Mouse (Mus musculus) kidney, adult 2 months (tissue): ENCODE data around the gene Capza1. TPM values are rescaled to one million over a fixed set of nuclear protein-coding genes. Genes with fewer than 3 reads are reported as not detected.

Source experiments
- DNase-seq: peaks from one replicate; pipeline ENCODE4 v3.0.0; 2021
- H3K27ac ChIP-seq: fragments of 200-500 bp; 2 replicates; pipeline ENCODE4 v1.5.1; 2012; ENCODE audit warnings: low read depth, low read length, control low read depth, inconsistent platforms; ENCODE audit not compliant: insufficient read depth
- H3K27me3 ChIP-seq: fragments of 200-500 bp; replicated peaks from 2 replicates; pipeline ENCODE4 v1.6.1; 2012; ENCODE audit warnings: mild to moderate bottlenecking, moderate library complexity, low read length, inconsistent platforms; ENCODE audit not compliant: control insufficient read depth, insufficient read depth
- H3K36me3 ChIP-seq: fragments of 200-500 bp; 2 replicates; pipeline ENCODE4 v1.6.1; 2012; ENCODE audit warnings: mild to moderate bottlenecking, moderate library complexity, low read length, inconsistent platforms; ENCODE audit not compliant: control insufficient read depth, insufficient read depth
- H3K4me1 ChIP-seq: fragments of 200-500 bp; 2 replicates; pipeline ENCODE4 v1.6.1; 2011; ENCODE audit warnings: low read length; ENCODE audit not compliant: control insufficient read depth, insufficient read depth
- H3K4me3 ChIP-seq: fragments of 200-500 bp; 2 replicates; pipeline ENCODE4 v1.5.1; 2011; ENCODE audit warnings: mild to moderate bottlenecking, low read depth, low read length, control low read depth; ENCODE audit not compliant: insufficient read depth
- CTCF ChIP-seq: fragments of 200-500 bp; conservative IDR thresholded peaks from 2 replicates; pipeline ENCODE4 v1.5.1; 2011; ENCODE audit warnings: low read depth, mild to moderate bottlenecking, control low read depth, low read length, moderate library complexity, mixed read lengths; ENCODE audit not compliant: insufficient read depth, insufficient read length
- POLR2A ChIP-seq: fragments of 200-500 bp; IDR thresholded peaks from one replicate; pipeline ENCODE4 v1.6.1; 2011; ENCODE audit warnings: low read depth, low read length, control low read depth
- WGBS: fragments of 180-500 bp; shearing (Covaris S2); methylation state at CpG from one replicate; pipeline ENCODE4 v1.1.7; 2018; 5-methylcytosine and 5-hydroxymethylcytosine counted together
- polyA plus RNA-seq: library from polyadenylated mRNA; depleted of rRNA; stranded (reverse); fragments of >200 nt; gene quantifications from 2 replicates; pipeline ENCODE4 v1.2.3, GENCODE M21; 2012

Gene Capza1
- polyA plus RNA-seq, 1 experiment, result 22.1 TPM

DNA sequence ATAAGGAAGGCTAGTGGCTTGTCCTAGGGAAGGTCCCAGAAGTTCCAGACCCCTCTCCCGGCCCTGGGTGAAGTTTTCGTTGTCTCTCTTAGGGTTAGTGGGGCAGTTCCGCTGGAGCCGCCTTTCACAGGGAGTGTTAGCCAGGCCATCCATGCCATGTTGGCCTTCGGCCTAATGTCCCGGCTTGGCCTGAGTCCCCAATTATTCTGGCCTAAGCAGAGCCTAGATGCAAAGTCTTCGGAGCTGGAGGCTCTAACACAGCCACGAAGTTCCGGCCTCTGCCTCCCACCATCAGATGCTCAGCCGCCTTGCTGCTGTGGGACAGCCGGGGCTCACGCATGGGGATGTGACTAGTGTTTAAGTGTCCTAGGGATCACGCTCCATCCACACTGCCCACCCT, 74.5 kb downstream of the Capza1 start:
- 23% methylated on average over 13 of the region's 13 CpGs for WGBS
- DNase-seq, result peak; percentile 83
- TF ChIP-seq POLR2A (no peak), CTCF (no peak)
- Histone ChIP-seq H3K36me3 (no peaks in the 10 kb centered on the region), H3K4me1 (peaks cover 16% of the 10 kb centered on the region; the same call in 1 of the 2 replicates), H3K27ac (peak overlapping the region; percentile 48), H3K27me3 (no peaks in the 10 kb centered on the region), H3K4me3 (peak overlapping the region; percentile 66)

DNA sequence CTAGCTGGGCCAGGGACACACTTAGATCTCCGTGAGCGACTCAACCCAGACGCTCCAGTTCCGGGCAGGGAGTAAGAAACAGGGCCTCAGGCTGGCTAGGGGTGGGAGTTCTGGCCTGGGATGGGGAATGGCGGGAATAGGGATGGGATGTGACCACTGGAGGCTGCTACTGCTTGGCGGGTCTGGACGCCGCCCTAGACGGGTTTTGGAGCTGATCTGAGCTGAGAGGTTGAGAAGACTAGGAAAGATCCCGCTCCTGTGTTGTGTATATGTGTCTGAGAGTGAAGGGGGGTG, 75.0 kb downstream of the Capza1 start:
- H3K36me3 ChIP-seq, result no peaks in the 10 kb centered on the region
- no peak for DNase-seq
- peaks cover 12% of the 10 kb centered on the region; the same call in 1 of the 2 replicates for H3K4me1 ChIP-seq
- 14% methylated on average over 10 of the region's 10 CpGs for WGBS
- H3K27me3 ChIP-seq, result no peaks in the 10 kb centered on the region
- H3K4me3 ChIP-seq, result peak overlapping the region; percentile 66
- H3K27ac ChIP-seq, result peak overlapping the region; percentile 73
- TF ChIP-seq CTCF (no peak), POLR2A (no peak)

DNA sequence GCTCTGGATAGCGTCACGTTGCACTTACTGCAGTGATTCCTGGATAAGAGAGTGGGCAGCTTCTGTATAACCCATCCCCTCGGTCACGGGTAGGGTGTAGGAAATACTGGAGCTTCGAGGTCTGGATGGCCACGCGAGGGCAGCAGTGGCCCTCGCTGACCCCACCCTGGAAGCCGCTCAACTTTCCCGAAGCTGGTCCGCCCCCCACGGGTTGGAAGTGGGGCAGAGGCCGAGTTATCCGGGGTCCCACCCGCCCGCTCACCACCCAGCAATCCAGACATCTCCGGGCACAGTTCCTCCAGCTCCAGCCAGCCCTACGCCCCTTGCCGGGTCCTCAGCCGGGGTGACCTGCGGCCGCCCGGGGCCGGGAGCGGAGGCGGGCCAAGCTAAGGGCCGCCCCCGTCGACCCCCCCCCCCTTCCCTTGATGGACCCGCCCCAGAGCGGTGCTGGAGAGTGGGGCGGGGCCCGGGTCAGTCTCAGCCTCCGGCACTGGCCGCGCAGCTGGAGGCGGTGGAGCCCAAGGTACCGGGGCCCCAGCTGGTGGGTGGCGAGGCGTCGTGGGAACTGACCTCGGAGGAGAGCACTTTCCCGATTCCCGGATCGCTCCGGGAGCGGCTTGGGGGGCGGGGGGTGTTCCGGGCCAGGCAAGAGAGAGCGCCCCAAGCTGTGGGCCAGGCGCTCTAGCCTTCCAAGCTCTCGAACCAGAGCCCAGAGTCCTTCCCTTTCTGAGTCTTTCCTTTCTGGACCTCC, 75.6 kb downstream of the Capza1 start:
- H3K4me3 ChIP-seq, result peak overlapping the region; percentile 66
- no peaks in the 10 kb centered on the region for H3K27me3 ChIP-seq
- H3K4me1 ChIP-seq, result peaks cover 12% of the 10 kb centered on the region; the same call in 1 of the 2 replicates
- peak; percentile 91 for DNase-seq
- WGBS, result under 1% methylated on average over 52 of the region's 52 CpGs
- no peaks in the 10 kb centered on the region for H3K36me3 ChIP-seq
- H3K27ac ChIP-seq, result peak overlapping the region; percentile 73
- peak; percentile 75 for TF ChIP-seq CTCF
- no peak for TF ChIP-seq POLR2A

DNA sequence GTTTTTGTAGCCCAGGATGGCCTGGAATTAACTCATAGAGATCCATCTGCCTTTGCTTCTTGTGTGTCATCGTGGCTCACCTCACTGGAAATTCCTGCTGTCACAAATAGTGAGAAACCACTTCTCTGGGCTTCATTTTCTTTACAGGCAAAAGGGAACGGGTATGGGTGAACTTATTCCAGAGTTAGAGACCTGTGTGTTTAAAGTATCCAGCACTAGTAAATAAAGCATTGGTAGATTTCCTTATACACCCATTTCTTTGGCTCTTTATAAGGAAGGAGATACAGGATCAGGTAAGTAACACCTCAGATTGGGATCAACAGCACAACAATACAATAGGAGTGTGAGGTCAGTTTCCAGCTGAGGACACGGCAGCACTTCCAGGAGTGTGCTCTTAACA, 76.2 kb downstream of the Capza1 start, which contains the start of gene Rhoc:
TSS of gene Rhoc (plus strand) at position 301 of the 400 bp plus-strand sequence.
- Histone ChIP-seq H3K27ac (peak within 1 kb of the TSS; percentile 73), H3K36me3 (no peaks in the 10 kb centered on the region), H3K4me1 (peaks cover 12% of the 10 kb centered on the region; the same call in 1 of the 2 replicates), H3K4me3 (peak within 1 kb of the TSS; percentile 66), H3K27me3 (no peaks in the 10 kb centered on the region)
- WGBS, result 29% methylated on average over 3 of the region's 3 CpGs
- TF ChIP-seq POLR2A, result no peak
- no peak for TF ChIP-seq CTCF
- DNase-seq, result no peak

- Histone ChIP-seq H3K4me3 (no peak overlapping the region), H3K4me1 (peaks cover 22% of the 10 kb centered on the region), H3K27ac (no peak overlapping the region), H3K27me3 (no peaks in the 10 kb centered on the region), H3K36me3 (no peaks in the 10 kb centered on the region)
- TF ChIP-seq POLR2A (no peak), CTCF (no peak)
- WGBS, result 96% methylated on average over 6 of the region's 6 CpGs
- no peak for DNase-seq
Measured at GRCm38 (mm10) chr3:104785284-104785683, 79.0 kb downstream of the Capza1 start.

- Histone ChIP-seq H3K27me3 (no peaks in the 10 kb centered on the region), H3K36me3 (no peaks in the 10 kb centered on the region), H3K4me3 (no peak overlapping the region), H3K4me1 (peaks cover 17% of the 10 kb centered on the region), H3K27ac (no peak overlapping the region)
- TF ChIP-seq POLR2A, result no peak
- no peak for TF ChIP-seq CTCF
- WGBS, result 72% methylated on average over 14 of the region's 14 CpGs
- DNase-seq, result no peak
Measured at GRCm38 (mm10) chr3:104783971-104784500, 80.3 kb downstream of the Capza1 start.

- Histone ChIP-seq H3K27me3 (no peaks in the 10 kb centered on the region), H3K36me3 (no peaks in the 10 kb centered on the region), H3K27ac (no peak overlapping the region), H3K4me1 (peaks cover 17% of the 10 kb centered on the region), H3K4me3 (peak overlapping the region; percentile 52; the same call in 1 of the 2 replicates)
- DNase-seq, result peak; percentile 83
- 20% methylated on average over 12 of the region's 12 CpGs for WGBS
- TF ChIP-seq CTCF (no peak), POLR2A (no peak)
Measured at GRCm38 (mm10) chr3:104782061-104782681, 82.1 kb downstream of the Capza1 start.
